Mouse (Mus musculus) G1E (cell line): ENCODE measurements around the gene Ica1l. TPM values are rescaled to one million over a fixed set of nuclear protein-coding genes. Genes with fewer than 3 reads are reported as not detected.

ENCODE experiments used
- ATAC-seq: 2 replicates; pipeline ENCODE4 v1.8.0; 2016; ENCODE audit warnings: mild to moderate bottlenecking; ENCODE audit not compliant: insufficient number of reproducible peaks, poor library complexity, low FRiP score, severe bottlenecking; ENCODE audit errors: extremely low read depth
- DNase-seq: peaks from one replicate; pipeline ENCODE4 v3.0.0; 2012; ENCODE audit warnings: low spot score
- H3K27me3 ChIP-seq: 2 replicates; pipeline ENCODE4 v1.6.1; 2012; ENCODE audit warnings: mild to moderate bottlenecking, low read length, inconsistent platforms; ENCODE audit not compliant: insufficient read depth
- H3K36me3 ChIP-seq: replicated peaks from 2 replicates; pipeline ENCODE3; 2012; ENCODE audit warnings: mild to moderate bottlenecking, inconsistent platforms
- H3K4me1 ChIP-seq: 2 replicates; pipeline ENCODE4 v1.6.1; 2012; ENCODE audit warnings: low read depth, low read length, inconsistent platforms, mixed read lengths; ENCODE audit not compliant: insufficient read depth
- H3K4me3 ChIP-seq: 2 replicates; pipeline ENCODE4 v1.5.1; 2012; ENCODE audit warnings: low read depth, mild to moderate bottlenecking, inconsistent platforms, low read length, moderate library complexity, mixed read lengths
- H3K9me3 ChIP-seq: replicated peaks from 2 replicates; pipeline ENCODE4 v1.6.1; 2012; ENCODE audit warnings: inconsistent platforms
- CTCF ChIP-seq: IDR thresholded peaks from 2 replicates; pipeline ENCODE4 v1.5.1; 2012; ENCODE audit warnings: low read depth, low read length, inconsistent platforms, mixed read lengths
- GATA1 ChIP-seq: IDR thresholded peaks from 2 replicates; pipeline ENCODE4 v1.6.1; 2012; ENCODE audit warnings: borderline replicate concordance, low read length, inconsistent platforms, mixed read lengths
- GATA2 ChIP-seq: IDR thresholded peaks from 2 replicates; pipeline ENCODE4 v1.6.1; 2012; ENCODE audit warnings: low read depth, low read length, inconsistent platforms, borderline replicate concordance
- POLR2AphosphoS5 ChIP-seq: IDR thresholded peaks from 2 replicates; pipeline ENCODE4 v1.6.1; 2012; ENCODE audit warnings: low read depth, low read length, inconsistent platforms; ENCODE audit not compliant: insufficient replicate concordance
- TAL1 ChIP-seq: conservative IDR thresholded peaks from 2 replicates; pipeline ENCODE4 v1.6.1; 2012; ENCODE audit warnings: low read depth, low read length, inconsistent platforms, mixed read lengths
- polyA plus RNA-seq: library from polyadenylated mRNA; stranded (reverse); fragments of >175 nt; gene quantifications from 2 replicates; pipeline ENCODE4 v1.2.3, GENCODE M21; 2012
- total RNA-seq, 2 experiments: library from RNA; stranded (forward) in 1 of 2; stranded (reverse) in 1 of 2; fragments of 200-1000 nt in 1 of 2; fragments of >200 nt in 1 of 2; fragmentation: Nextera tagmentation in 1 of 2; gene quantifications; 2 replicates each; pipeline ENCODE4 v1.2.3; 2014 to 2017

Gene Ica1l
- total and polyA plus RNA-seq, 3 experiments: 2.2 to 9.6 (median 9.0) TPM

- Histone ChIP-seq H3K4me3 (no peak overlapping the region), H3K9me3 (no peaks in the 10 kb centered on the region), H3K27me3 (no peaks in the 10 kb centered on the region), H3K4me1 (peaks cover 51% of the 10 kb centered on the region), H3K36me3 (peaks cover 42% of the 10 kb centered on the region)
- DNase-seq: no peak
- TF ChIP-seq POLR2AphosphoS5 (no peak), GATA2 (no peak)
- ATAC-seq: no peak
These were observed 34.2 kb downstream of the Ica1l start for GRCm38 (mm10) chr1:60008743-60009142.

- H3K27me3 ChIP-seq: no peaks in the 10 kb centered on the region
- peaks cover 44% of the 10 kb centered on the region for H3K4me1 ChIP-seq
- H3K9me3 ChIP-seq: no peaks in the 10 kb centered on the region
- H3K4me3 ChIP-seq: no peak overlapping the region
- ATAC-seq: peak; percentile 31; the same call in 1 of the 2 replicates
- peaks cover 38% of the 10 kb centered on the region for H3K36me3 ChIP-seq
- TF ChIP-seq GATA2: no peak
- TF ChIP-seq POLR2AphosphoS5: no peak
- no peak for TF ChIP-seq TAL1
- no peak for TF ChIP-seq CTCF
- no peak for TF ChIP-seq GATA1
- no peak for DNase-seq
These were observed 35.6 kb downstream of the Ica1l start for GRCm38 (mm10) chr1:60007337-60007736.

GRCm38 (mm10) chr1:60000319-60000718, 42.7 kb downstream of the Ica1l start:
- H3K4me3 ChIP-seq: no peak overlapping the region
- DNase-seq (no peak), ATAC-seq (no peak)
- H3K36me3 ChIP-seq: peaks cover 17% of the 10 kb centered on the region
- H3K27me3 ChIP-seq: no peaks in the 10 kb centered on the region
- TF ChIP-seq GATA1: no peak
- TF ChIP-seq POLR2AphosphoS5: no peak
- TF ChIP-seq CTCF: no peak
- no peak for TF ChIP-seq GATA2
- TF ChIP-seq TAL1: no peak
- H3K9me3 ChIP-seq: no peaks in the 10 kb centered on the region
- H3K4me1 ChIP-seq: peaks cover 54% of the 10 kb centered on the region

GRCm38 (mm10) chr1:59997352-59997751, 45.6 kb downstream of the Ica1l start:
- no peaks in the 10 kb centered on the region for H3K9me3 ChIP-seq
- ATAC-seq: no peak
- H3K36me3 ChIP-seq: peaks cover 37% of the 10 kb centered on the region
- H3K4me3 ChIP-seq: no peak overlapping the region
- H3K4me1 ChIP-seq: peaks cover 54% of the 10 kb centered on the region
- DNase-seq: no peak
- TF ChIP-seq GATA2 (no peak), TAL1 (no peak), POLR2AphosphoS5 (no peak), GATA1 (no peak), CTCF (no peak)
- no peaks in the 10 kb centered on the region for H3K27me3 ChIP-seq

GRCm38 (mm10) chr1:59995646-59996045, 47.3 kb downstream of the Ica1l start:
- DNase-seq (no peak), ATAC-seq (no peak)
- no peaks in the 10 kb centered on the region for H3K27me3 ChIP-seq
- TF ChIP-seq TAL1 (no peak), POLR2AphosphoS5 (no peak), CTCF (no peak), GATA2 (no peak), GATA1 (no peak)
- no peaks in the 10 kb centered on the region for H3K9me3 ChIP-seq
- H3K4me1 ChIP-seq: peaks cover 45% of the 10 kb centered on the region
- no peak overlapping the region for H3K4me3 ChIP-seq
- H3K36me3 ChIP-seq: peaks cover 48% of the 10 kb centered on the region

- Histone ChIP-seq H3K4me3 (no peak overlapping the region), H3K36me3 (peaks cover 88% of the 10 kb centered on the region), H3K27me3 (no peaks in the 10 kb centered on the region), H3K4me1 (no peaks in the 10 kb centered on the region), H3K9me3 (peaks cover 2% of the 10 kb centered on the region; the same call in 1 of the 2 replicates)
- DNase-seq: no peak
- no peak for TF ChIP-seq GATA1
- TF ChIP-seq GATA2: no peak
- TF ChIP-seq CTCF: no peak
- no peak for TF ChIP-seq TAL1
- TF ChIP-seq POLR2AphosphoS5: no peak
- ATAC-seq: no peak
These were observed 55.5 kb downstream of the Ica1l start for GRCm38 (mm10) chr1:59987399-59988040.

GRCm38 (mm10) chr1:59986626-59987025, 56.4 kb downstream of the Ica1l start:
- no peak for TF ChIP-seq CTCF
- no peak for TF ChIP-seq POLR2AphosphoS5
- no peak for TF ChIP-seq TAL1
- no peak for TF ChIP-seq GATA2
- no peak for TF ChIP-seq GATA1
- Histone ChIP-seq H3K4me1 (no peaks in the 10 kb centered on the region), H3K27me3 (no peaks in the 10 kb centered on the region), H3K9me3 (peaks cover 2% of the 10 kb centered on the region; the same call in 1 of the 2 replicates), H3K36me3 (peaks cover 89% of the 10 kb centered on the region), H3K4me3 (no peak overlapping the region)
- DNase-seq: no peak
- ATAC-seq: no peak
